Mouse (Mus musculus) NIH3T3 (cell line): ENCODE results near the gene Ppm1m.
"Not testable (repeated sequence)": the region's sequence is repeated elsewhere in the genome, so short reads cannot be mapped to it uniquely, and the experiment has no call there.

ENCODE experiments used
- DNase-seq: peaks from one replicate; pipeline ENCODE4 v3.0.0-alpha.2; 2012; ENCODE audit warnings: low read depth

Ppm1m gene

DNA sequence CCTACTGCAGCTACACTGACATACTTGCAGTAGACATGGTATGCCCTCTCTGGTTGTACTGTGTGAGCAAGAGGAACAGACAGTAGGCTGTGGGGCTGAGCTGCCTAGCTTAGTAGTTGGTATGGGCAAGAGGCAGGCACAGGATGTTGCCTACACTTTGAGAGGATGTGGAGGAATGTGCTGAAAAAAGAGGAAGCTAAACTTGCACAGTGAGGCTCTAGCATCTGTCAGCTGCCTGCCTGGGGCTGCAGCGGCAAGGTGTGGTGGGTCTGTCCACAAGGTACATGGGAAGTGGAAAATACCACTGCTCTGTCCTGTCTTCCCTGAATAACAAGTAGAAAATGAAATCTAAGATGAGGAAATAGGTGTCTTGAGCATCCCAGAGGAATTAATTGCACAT lies 6.5 kb downstream of the Ppm1m start:
- no peak for DNase-seq

- no peak for DNase-seq
Observed at GRCm38 (mm10) chr9:106192024-106192423, 7.5 kb downstream of the Ppm1m start.

- DNase-seq = no peak
Observed at GRCm38 (mm10) chr9:106191355-106191754, 8.2 kb downstream of the Ppm1m start.

DNA sequence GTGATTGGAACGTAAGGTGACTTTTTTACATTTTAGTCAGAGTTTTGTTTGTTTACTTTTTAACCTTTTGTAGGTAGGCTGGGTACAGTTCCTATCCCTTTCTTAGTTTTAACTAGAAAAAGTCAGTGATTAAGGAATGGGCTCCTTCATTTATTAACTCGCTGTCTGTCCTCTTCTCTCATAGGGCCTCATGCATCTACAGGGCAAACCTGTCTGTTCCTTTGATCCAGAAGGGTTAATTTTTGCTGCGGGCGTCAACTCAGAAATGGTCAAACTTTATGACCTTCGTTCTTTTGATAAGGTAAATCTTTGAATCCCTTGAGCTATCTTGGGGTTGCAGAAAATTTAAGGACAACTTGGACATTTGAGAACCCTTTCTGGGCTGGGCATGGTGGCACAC lies 15.6 kb downstream of the Ppm1m start:
- DNase-seq = no peak

GRCm38 (mm10) chr9:106182146-106182545 lies 17.4 kb downstream of the Ppm1m start:
- DNase-seq = no peak

- DNase-seq = no peak
Observed at GRCm38 (mm10) chr9:106179964-106180363, 19.6 kb downstream of the Ppm1m start.

- no peak for DNase-seq
Observed at GRCm38 (mm10) chr9:106179454-106179853, 20.1 kb downstream of the Ppm1m start.

DNA sequence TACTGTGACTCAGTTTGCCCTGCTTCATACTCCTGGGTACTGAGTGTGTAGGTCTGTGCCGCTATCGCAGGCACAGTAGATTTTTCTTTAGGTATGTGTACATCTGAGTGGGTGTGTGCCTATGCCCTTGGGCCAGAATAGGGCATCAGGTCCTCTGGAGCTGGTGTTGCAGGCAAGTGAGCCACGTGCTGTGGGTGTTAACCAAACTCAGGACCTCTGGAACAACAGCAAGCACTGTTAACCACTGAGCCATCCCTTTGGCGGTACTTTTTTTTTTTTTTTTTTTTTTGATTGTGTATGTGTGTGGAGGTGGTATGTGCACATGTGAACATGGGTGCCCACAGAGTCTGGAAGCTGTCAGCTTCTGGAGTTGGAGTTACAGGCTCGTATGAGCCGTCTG lies 21.7 kb downstream of the Ppm1m start:
- no peak for DNase-seq

DNA sequence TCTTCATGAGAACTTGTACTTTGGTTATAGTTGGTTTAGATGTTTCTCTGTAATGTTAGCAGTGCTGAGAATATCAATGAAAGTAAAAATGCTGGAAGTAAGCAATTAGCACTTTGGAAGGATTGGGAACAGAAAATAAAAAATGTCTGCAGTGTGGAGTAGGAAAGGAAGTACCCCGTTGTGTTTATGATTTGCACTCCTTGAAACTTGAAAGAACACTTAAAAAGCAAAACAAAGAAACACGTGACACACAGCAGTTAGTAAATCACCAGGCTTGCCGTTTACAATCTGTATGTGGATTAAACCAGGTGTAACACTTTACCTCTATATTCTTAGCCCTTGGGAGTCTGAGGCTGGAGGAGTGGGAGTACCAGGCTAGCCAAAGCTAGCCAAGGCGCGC lies 22.8 kb downstream of the Ppm1m start:
- DNase-seq = no peak

GRCm38 (mm10) chr9:106175552-106176200 lies 23.9 kb downstream of the Ppm1m start:
- DNase-seq = peak; percentile 52

- no peak for DNase-seq
Observed at GRCm38 (mm10) chr9:106173363-106173762, 26.2 kb downstream of the Ppm1m start.

- DNase-seq = no peak
Observed at GRCm38 (mm10) chr9:106172527-106172926, 27.0 kb downstream of the Ppm1m start.

GRCm38 (mm10) chr9:106171346-106172158 lies 28.0 kb downstream of the Ppm1m start:
- DNase-seq = peak; percentile 74

- DNase-seq = peak; percentile 95
Observed at GRCm38 (mm10) chr9:106170556-106171345, 28.8 kb downstream of the Ppm1m start, which contains the start of gene Wdr82. Gene Wdr82, plus strand, starts transcription at chr9:106170928.

GRCm38 (mm10) chr9:106169917-106170316 lies 29.6 kb downstream of the Ppm1m start:
- DNase-seq = no peak

GRCm38 (mm10) chr9:106169006-106169405 lies 30.5 kb downstream of the Ppm1m start:
- DNase-seq = not testable (repeated sequence)

DNA sequence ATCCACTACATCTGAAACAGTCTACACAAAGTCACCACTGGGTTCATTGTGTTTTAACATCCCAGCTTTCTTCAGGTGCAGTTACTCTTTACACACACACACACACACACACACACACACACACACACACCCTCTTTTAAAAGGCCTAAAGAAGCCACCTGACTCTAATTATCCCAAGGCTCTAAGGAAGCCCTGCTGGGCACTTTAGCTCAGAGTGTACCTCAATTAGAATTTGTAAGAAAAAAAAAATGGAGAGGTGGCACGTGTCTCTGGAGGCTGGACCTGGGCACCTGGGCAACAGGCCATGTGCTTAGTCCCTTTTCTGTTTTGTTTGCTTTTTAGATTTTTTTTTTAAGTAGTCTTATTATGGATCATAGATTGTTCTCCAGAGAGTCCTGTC lies 31.8 kb downstream of the Ppm1m start:
- DNase-seq = no peak

- no peak for DNase-seq
Observed at GRCm38 (mm10) chr9:106167241-106167640, 32.3 kb downstream of the Ppm1m start.

DNA sequence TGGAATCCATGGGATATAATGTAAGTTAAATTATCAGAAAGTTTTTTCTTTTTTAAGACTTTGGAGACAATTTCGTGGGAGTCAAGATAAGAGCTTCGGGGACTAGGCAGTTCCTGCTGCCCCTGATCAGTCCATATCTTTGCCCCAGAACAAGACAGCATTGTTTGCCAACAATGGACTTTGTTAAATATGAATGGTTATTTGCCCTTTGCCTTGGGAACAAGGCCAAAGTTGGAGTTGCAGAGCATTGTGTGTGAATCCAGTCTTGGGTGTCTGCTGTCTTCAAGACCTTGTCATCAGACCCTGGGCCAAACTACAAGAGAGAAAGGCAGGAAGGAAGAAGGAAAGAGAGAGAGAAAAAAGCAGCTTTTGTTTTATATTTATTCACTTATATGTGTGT lies 32.8 kb downstream of the Ppm1m start:
- DNase-seq = no peak

DNA sequence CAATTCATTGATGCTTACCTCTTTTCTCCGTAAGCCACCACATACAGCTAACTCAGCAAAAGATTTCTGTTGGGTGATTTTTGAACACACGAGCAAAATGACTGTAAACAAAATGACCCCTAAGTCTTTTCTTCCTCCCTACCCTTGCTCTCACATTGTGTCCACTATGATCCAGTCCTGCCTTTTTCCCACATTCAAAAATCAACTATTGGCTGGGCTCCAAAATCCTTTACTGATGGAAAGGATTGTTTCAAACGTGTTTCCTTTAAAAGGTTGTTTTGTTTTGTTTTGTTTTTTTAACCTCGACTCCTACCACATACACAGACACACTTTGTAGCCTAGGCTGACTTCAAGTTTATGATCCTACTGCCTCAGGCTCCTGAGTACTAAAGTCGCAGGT lies 39.1 kb downstream of the Ppm1m start:
- DNase-seq = no peak

DNA sequence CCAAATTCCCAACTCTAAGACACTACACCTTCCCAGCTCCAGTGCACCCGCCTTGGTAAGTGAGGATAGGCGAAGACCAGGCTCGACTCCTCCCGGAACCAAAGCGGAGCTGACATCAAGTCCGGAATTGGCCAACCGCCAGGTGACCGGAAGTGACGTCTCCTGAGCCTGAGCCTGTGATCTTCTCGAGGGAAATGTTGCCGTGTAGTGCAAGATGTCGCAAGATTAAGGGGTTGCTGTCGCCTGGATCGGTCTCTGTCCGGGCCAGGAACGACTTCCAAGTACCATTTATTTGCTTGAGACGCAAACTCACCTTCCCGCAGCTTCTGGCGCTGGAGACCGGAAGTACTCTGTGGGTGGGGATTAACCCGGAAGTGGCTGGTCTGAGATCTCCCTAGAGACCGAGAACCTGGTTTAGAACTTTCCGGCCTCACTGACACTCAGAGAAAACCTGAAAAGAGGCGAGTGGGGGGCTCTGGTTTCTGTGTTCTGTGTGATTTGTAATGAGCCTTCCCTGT lies 39.7 kb downstream of the Ppm1m start:
- DNase-seq = peak; percentile 94

- DNase-seq = no peak
Observed at GRCm38 (mm10) chr9:106159237-106159636, 40.3 kb downstream of the Ppm1m start.
